Mouse (Mus musculus) heart, adult 8-10 months (tissue): ENCODE measurements around the gene Olfr1472. TPM values are rescaled to one million over a fixed set of nuclear protein-coding genes. Genes with fewer than 3 reads are reported as not detected.
"Not testable (repeated sequence)": the region's sequence is repeated elsewhere in the genome, so short reads cannot be mapped to it uniquely, and the experiment has no call there.

ENCODE experiments used
- DNase-seq: peaks from one replicate; pipeline ENCODE4 v3.0.0; 2022; ENCODE audit warnings: low spot score
- total RNA-seq, 4 experiments: library from RNA; stranded (reverse); gene quantifications; 2 replicates each; pipeline ENCODE4 v1.2.4; 2022

The Olfr1472 gene
- total RNA-seq = not detected

DNA sequence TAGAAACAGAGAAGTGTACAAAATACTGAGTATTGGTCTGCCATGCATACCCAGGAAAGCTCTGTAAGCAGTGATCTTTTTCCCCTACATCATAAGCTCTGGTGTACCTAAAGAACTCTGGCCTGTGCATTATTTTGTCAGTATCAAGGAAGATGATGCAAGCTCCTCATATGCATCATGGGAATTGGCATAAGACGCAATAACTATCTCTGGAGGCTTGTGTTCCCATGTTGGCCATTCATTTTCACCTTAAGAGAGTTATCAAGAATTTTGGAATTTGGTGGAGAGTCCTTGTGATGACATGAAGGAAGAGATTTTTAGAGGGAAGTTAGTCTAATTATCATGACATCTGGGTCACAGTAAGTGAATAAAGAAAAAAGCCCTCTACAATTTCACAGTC, at the start of gene Olfr1472:
Gene Olfr1472 (minus strand): TSS at position 101 of the 400 bp plus-strand sequence.
- no peak for DNase-seq

DNA sequence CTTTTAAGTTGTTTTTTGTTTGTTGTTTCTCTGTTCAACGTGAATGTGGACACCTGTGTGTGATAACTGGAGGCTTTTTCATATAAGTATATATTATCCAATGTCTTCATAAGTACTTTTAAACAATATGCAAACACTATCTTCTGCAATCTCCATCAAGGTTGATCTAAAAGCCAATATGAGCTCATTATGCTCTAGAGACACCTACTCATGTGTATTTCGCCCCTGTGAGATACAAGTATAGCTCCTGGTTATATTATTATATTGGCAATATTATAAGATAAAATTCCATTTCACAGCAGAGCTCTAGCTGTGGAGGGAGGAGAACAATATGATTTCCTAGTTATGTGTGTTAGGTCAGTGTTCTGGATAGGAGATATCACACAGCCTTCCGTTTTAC, 44.4 kb upstream of the Olfr1472 start, which contains the start of gene Olfr1477:
Gene Olfr1477 (plus strand): TSS at position 301 of the 400 bp plus-strand sequence.
- no peak for DNase-seq

DNA sequence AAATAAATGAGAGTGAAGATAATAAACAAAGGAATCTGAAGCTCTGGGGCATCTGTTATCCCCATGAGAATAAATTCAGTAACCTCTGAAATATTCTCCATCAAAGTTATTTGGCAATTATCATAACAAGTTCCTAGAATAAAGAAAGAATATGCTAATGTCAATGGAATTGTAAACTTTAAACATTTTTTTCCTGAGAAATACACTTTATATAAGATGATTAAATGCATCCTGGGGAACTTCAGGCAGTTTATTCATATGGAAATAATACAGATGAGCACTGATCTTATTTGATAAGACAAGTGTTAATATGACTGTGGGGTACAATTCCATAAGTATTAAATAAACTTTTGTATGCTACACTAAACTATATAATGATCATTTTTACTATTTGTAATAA, 24.2 kb upstream of the Olfr1472 start, which contains the start of gene Olfr1475:
Gene Olfr1475 (minus strand): TSS at position 101 of the 400 bp plus-strand sequence.
- DNase-seq = no peak

- DNase-seq = not testable (repeated sequence)
Measured at GRCm38 (mm10) chr19:13469265-13469664, 13.4 kb upstream of the Olfr1472 start, which contains the start of gene Olfr1474. Gene Olfr1474, plus strand, starts transcription at chr19:13469565.

- DNase-seq = not testable (repeated sequence)
Measured at GRCm38 (mm10) chr19:13443109-13443508, 12.8 kb downstream of the Olfr1472 start, which contains the start of gene Olfr1471. Gene Olfr1471, plus strand, starts transcription at chr19:13443409.

- DNase-seq = no peak
Measured at GRCm38 (mm10) chr19:13407549-13407948, 48.3 kb downstream of the Olfr1472 start, which contains the start of gene Olfr1469. Gene Olfr1469, plus strand, starts transcription at chr19:13407849.

Other genes with a start within 250 kb of the Olfr1472 start
- not detected for gene Olfr1463, start 224.8 kb downstream of the Olfr1472 start, total RNA-seq
- not detected for gene Olfr1465, start 140.5 kb downstream of the Olfr1472 start, total RNA-seq
- gene Olfr1466, start 117.2 kb downstream of the Olfr1472 start, total RNA-seq = not detected
- not detected for gene Olfr1467, start 93.8 kb downstream of the Olfr1472 start, total RNA-seq
- gene Olfr1469, start 48.2 kb downstream of the Olfr1472 start, total RNA-seq = not detected
- not detected for gene Olfr1471, start 12.7 kb downstream of the Olfr1472 start, total RNA-seq
- gene Olfr1474, start 13.5 kb upstream of the Olfr1472 start, total RNA-seq = not detected
- gene Olfr1475, start 24.1 kb upstream of the Olfr1472 start, total RNA-seq = not detected
- gene Olfr1477, start 44.5 kb upstream of the Olfr1472 start, total RNA-seq = not detected
- gene Olfr1480, start 71.8 kb upstream of the Olfr1472 start, total RNA-seq = not detected
- gene Olfr1484, start 127.4 kb upstream of the Olfr1472 start, total RNA-seq = not detected
- not detected for gene Olfr1487, start 161.3 kb upstream of the Olfr1472 start, total RNA-seq
- gene Olfr1489, start 175.5 kb upstream of the Olfr1472 start, total RNA-seq = not detected
- gene Olfr1490, start 195.0 kb upstream of the Olfr1472 start, total RNA-seq = not detected
- not detected for gene Olfr1491, start 241.2 kb upstream of the Olfr1472 start, total RNA-seq